Mouse (Mus musculus) liver, embryonic 11.5 days (tissue): ENCODE data around the gene Tbl1xr1. TPM values are rescaled to one million over a fixed set of nuclear protein-coding genes. Genes with fewer than 3 reads are reported as not detected.

Experiments used
- ATAC-seq: fragments of 200-750 bp; cut with Nextera tagmentation; replicated peaks from 2 replicates; pipeline ENCODE4 v1.8.0; 2017; ENCODE audit warnings: moderate number of reproducible peaks, mild to moderate bottlenecking, moderate TSS enrichment, moderate library complexity; ENCODE audit not compliant: low FRiP score
- DNase-seq: peaks from one replicate; pipeline ENCODE4 v3.0.0-alpha.2; 2017; ENCODE audit warnings: low spot score
- H3K27ac ChIP-seq: fragments of 300-500 bp; sonication (generic); 2 replicates; pipeline ENCODE4 v1.5.1; 2014; ENCODE audit warnings: mild to moderate bottlenecking, low read depth, low read length, control low read depth
- H3K27me3 ChIP-seq: fragments of 300-500 bp; sonication (generic); replicated peaks from 2 replicates; pipeline ENCODE4 v1.6.1; 2014; ENCODE audit warnings: low read length, mixed read lengths; ENCODE audit not compliant: control insufficient read depth, insufficient read depth
- H3K36me3 ChIP-seq: fragments of 300-500 bp; sonication (generic); 2 replicates; pipeline ENCODE4 v1.6.1; 2014; ENCODE audit warnings: mild to moderate bottlenecking, low read length, moderate library complexity, mixed read lengths; ENCODE audit not compliant: control insufficient read depth, insufficient read depth
- H3K4me1 ChIP-seq: fragments of 300-500 bp; sonication (generic); replicated peaks from 2 replicates; pipeline ENCODE4 v1.6.1; 2014; ENCODE audit warnings: low read length, mixed read lengths; ENCODE audit not compliant: control insufficient read depth, insufficient read depth
- H3K4me2 ChIP-seq: fragments of 300-500 bp; sonication (generic); 2 replicates; pipeline ENCODE4 v1.6.1; 2014; ENCODE audit warnings: mild to moderate bottlenecking, control low read depth, moderate library complexity
- H3K4me3 ChIP-seq: fragments of 300-500 bp; sonication (generic); 2 replicates; pipeline ENCODE4 v1.5.1; 2014; ENCODE audit warnings: low read depth, low read length, control low read depth
- H3K9ac ChIP-seq: fragments of 300-500 bp; sonication (generic); 2 replicates; pipeline ENCODE4 v1.6.1; 2014; ENCODE audit warnings: low read depth, low read length, control low read depth
- H3K9me3 ChIP-seq: fragments of 300-500 bp; sonication (generic); 2 replicates; pipeline ENCODE4 v1.6.1; 2016; ENCODE audit warnings: low read length, inconsistent platforms, mixed read lengths; ENCODE audit not compliant: control insufficient read depth
- WGBS: fragments of 180-500 bp; shearing (Covaris S2); extraction: QIAGEN DNeasy Blood & Tissue Kit; methylation state at CpG from one replicate; pipeline ENCODE4 v1.1.7; 2014; 5-methylcytosine and 5-hydroxymethylcytosine counted together
- polyA plus RNA-seq: library from polyadenylated mRNA; unstranded; fragments of >200 nt; fragmentation: Nextera tagmentation; extraction: Ambion mirVana; gene quantifications from 2 replicates; pipeline ENCODE4 v1.2.1, GENCODE M21; 2014

The Tbl1xr1 gene
- polyA plus RNA-seq, 1 experiment from 2014 or later = 21.2 TPM

- no peak for ATAC-seq
- no peaks in the 10 kb centered on the region for H3K9me3 ChIP-seq
- no peaks in the 10 kb centered on the region for H3K4me1 ChIP-seq
- H3K27ac ChIP-seq = no peak overlapping the region
- DNase-seq = no peak
- H3K9ac ChIP-seq = no peak overlapping the region
- H3K4me2 ChIP-seq = no peak overlapping the region
- no peak overlapping the region for H3K4me3 ChIP-seq
- WGBS = 95% methylated on average over 3 of the region's 3 CpGs
- no peaks in the 10 kb centered on the region for H3K27me3 ChIP-seq
- H3K36me3 ChIP-seq = no peaks in the 10 kb centered on the region
Observed at GRCm38 (mm10) chr3:22162948-22163347, 86.5 kb downstream of the Tbl1xr1 start.

DNA sequence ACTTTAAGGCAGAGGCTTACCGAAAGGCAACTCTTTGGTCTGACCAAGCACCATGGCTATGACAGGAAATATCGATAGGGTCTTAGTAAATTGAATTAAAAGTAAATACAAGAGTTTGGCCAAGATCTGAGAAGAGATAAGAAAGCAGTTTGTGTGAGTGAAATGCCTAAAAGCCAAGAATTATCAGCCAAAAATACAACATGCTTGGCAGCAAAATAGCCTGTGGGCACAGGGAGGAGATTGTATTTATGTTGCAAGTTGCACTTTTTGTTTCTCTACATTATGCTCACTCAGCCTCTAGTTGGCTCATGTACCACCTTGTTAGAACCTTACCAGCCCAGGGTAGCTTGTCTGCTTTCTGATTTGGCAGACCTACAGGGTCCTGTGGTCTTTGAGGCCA lies 91.4 kb downstream of the Tbl1xr1 start:
- H3K4me2 ChIP-seq = no peak overlapping the region
- H3K27ac ChIP-seq = no peak overlapping the region
- 96% methylated on average over 2 of the region's 2 CpGs for WGBS
- no peaks in the 10 kb centered on the region for H3K9me3 ChIP-seq
- H3K4me3 ChIP-seq = no peak overlapping the region
- no peaks in the 10 kb centered on the region for H3K27me3 ChIP-seq
- H3K9ac ChIP-seq = no peak overlapping the region
- ATAC-seq (no peak), DNase-seq (no peak)
- no peaks in the 10 kb centered on the region for H3K36me3 ChIP-seq
- H3K4me1 ChIP-seq = no peaks in the 10 kb centered on the region

- Histone ChIP-seq H3K4me1 (no peaks in the 10 kb centered on the region), H3K4me2 (no peak overlapping the region), H3K27me3 (no peaks in the 10 kb centered on the region), H3K36me3 (no peaks in the 10 kb centered on the region), H3K9me3 (no peaks in the 10 kb centered on the region), H3K9ac (no peak overlapping the region), H3K27ac (no peak overlapping the region), H3K4me3 (no peak overlapping the region)
- WGBS = 89% methylated on average over 4 of the region's 4 CpGs
- no peak for DNase-seq
- ATAC-seq = no peak
Observed at GRCm38 (mm10) chr3:22168432-22168831, 92.0 kb downstream of the Tbl1xr1 start.

DNA sequence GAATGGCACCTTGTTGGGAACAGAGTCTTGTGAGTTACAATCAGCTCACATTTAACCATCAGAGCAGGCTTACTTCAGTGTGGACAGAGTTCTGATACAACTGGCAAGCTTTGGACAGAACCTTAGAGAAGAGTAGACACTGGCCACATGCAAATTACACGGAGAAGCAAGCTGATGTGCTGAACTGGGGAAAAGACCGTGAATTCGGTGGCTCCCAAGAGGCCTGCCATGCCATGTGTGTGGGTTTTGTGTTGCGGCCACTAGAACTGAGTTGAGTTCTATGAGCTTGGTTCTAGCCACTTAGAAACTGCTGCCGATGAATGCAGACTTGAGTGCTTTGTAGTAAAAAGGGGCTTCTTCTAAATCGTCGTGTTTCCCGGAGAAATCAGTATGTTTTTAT lies 95.1 kb downstream of the Tbl1xr1 start:
- H3K27ac ChIP-seq = no peak overlapping the region

DNA sequence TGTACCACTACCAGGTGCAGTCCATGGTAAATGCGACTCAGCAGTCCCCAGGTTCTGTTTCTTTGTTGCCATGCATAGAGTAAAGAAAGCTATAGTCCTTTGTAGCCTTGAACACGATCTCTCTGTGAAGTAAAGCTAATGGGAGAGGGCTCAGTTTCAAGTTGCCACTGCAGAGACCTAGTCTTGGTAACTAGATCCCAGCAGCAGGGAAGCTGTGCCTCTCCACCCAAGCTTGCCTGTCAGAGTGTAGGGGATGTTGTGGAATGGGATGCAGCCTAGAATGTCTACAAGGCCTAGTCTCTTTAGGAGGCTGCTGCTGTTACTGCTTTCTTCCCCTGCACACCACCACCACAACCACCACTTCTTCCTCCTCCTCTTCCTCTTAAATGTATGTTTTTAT lies 96.0 kb downstream of the Tbl1xr1 start:
- no peaks in the 10 kb centered on the region for H3K9me3 ChIP-seq
- H3K9ac ChIP-seq = no peak overlapping the region
- no peak overlapping the region for H3K4me2 ChIP-seq
- H3K4me3 ChIP-seq = no peak overlapping the region
- no peaks in the 10 kb centered on the region for H3K36me3 ChIP-seq
- ATAC-seq = no peak
- WGBS = 87% methylated on average over 2 of the region's 2 CpGs
- H3K27ac ChIP-seq = no peak overlapping the region
- H3K27me3 ChIP-seq = no peaks in the 10 kb centered on the region
- DNase-seq = no peak
- no peaks in the 10 kb centered on the region for H3K4me1 ChIP-seq

More for the DNA sequence above, 95.1 kb downstream of the Tbl1xr1 start:
- H3K9ac ChIP-seq = no peak overlapping the region
- no peaks in the 10 kb centered on the region for H3K9me3 ChIP-seq
- no peak for DNase-seq
- no peaks in the 10 kb centered on the region for H3K27me3 ChIP-seq
- no peak overlapping the region for H3K4me3 ChIP-seq
- WGBS = 93% methylated on average over 8 of the region's 8 CpGs
- no peak for ATAC-seq
- no peak overlapping the region for H3K4me2 ChIP-seq
- H3K36me3 ChIP-seq = no peaks in the 10 kb centered on the region
- H3K4me1 ChIP-seq = no peaks in the 10 kb centered on the region

DNA sequence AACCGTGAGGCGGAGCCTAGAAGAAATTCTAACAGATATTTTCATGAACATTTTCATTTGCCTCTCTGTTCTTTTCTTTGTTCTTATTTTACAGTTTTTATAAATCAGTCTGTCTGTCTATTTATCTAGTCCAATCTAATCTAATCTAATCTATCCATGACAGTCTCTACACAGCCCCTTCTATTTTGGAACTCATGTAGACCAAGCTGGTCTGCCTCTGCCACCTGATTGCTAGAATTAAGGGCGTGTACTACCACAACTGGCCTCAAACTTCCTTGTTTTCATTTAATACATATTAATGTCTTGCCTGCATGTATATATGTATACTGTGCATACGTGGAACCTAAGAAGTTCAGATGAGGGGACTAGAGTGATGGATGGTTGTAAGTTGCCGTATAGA lies 96.7 kb downstream of the Tbl1xr1 start:
- Histone ChIP-seq H3K4me2 (no peak overlapping the region), H3K27me3 (no peaks in the 10 kb centered on the region), H3K4me1 (no peaks in the 10 kb centered on the region; the same call in 1 of the 2 replicates), H3K4me3 (no peak overlapping the region), H3K9me3 (no peaks in the 10 kb centered on the region), H3K27ac (no peak overlapping the region), H3K9ac (no peak overlapping the region), H3K36me3 (no peaks in the 10 kb centered on the region)
- DNase-seq = no peak
- 88% methylated on average over 5 of the region's 5 CpGs for WGBS
- no peak for ATAC-seq

- no peak overlapping the region for H3K27ac ChIP-seq
- ATAC-seq = no peak
- no peaks in the 10 kb centered on the region for H3K27me3 ChIP-seq
- no peaks in the 10 kb centered on the region for H3K9me3 ChIP-seq
- H3K9ac ChIP-seq = no peak overlapping the region
- H3K4me3 ChIP-seq = no peak overlapping the region
- no peak overlapping the region for H3K4me2 ChIP-seq
- H3K36me3 ChIP-seq = no peaks in the 10 kb centered on the region
- DNase-seq = no peak
- H3K4me1 ChIP-seq = no peaks in the 10 kb centered on the region; the same call in 1 of the 2 replicates
- whole genome bisulfite sequencing = 86% methylated on average over 4 of the region's 4 CpGs
Observed at GRCm38 (mm10) chr3:22174232-22174631, 97.8 kb downstream of the Tbl1xr1 start.

DNA sequence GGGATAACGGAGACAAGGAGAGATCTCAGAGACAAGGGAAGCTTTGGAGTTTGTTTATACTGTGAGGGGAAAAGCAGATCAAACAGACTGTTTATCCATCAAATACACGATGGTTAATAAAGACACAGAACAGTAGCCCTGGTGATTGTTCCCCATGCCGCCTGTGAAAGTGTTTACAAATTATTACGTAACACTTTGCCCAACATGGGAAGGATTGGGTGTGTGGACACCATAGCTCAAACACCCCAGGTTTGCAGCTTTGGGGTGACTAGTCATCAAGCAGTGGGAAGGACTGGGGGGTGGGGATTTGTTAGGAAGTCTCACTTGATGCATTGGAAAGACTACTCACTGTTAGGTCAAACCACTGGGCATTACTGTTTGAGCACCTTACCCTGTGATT lies 103.6 kb downstream of the Tbl1xr1 start:
- no peak overlapping the region for H3K4me3 ChIP-seq
- 68% methylated on average over 4 of the region's 4 CpGs for WGBS
- H3K27me3 ChIP-seq = no peaks in the 10 kb centered on the region
- DNase-seq (no peak), ATAC-seq (no peak)
- H3K36me3 ChIP-seq = no peaks in the 10 kb centered on the region
- H3K9ac ChIP-seq = no peak overlapping the region
- no peaks in the 10 kb centered on the region for H3K9me3 ChIP-seq
- H3K27ac ChIP-seq = no peak overlapping the region
- H3K4me2 ChIP-seq = no peak overlapping the region
- H3K4me1 ChIP-seq = no peaks in the 10 kb centered on the region; the same call in 1 of the 2 replicates

- Histone ChIP-seq H3K4me3 (no peak overlapping the region), H3K4me1 (no peaks in the 10 kb centered on the region; the same call in 1 of the 2 replicates), H3K9ac (no peak overlapping the region), H3K27ac (no peak overlapping the region), H3K4me2 (no peak overlapping the region), H3K36me3 (no peaks in the 10 kb centered on the region), H3K27me3 (no peaks in the 10 kb centered on the region), H3K9me3 (no peaks in the 10 kb centered on the region)
- ATAC-seq (no peak), DNase-seq (no peak)
- 97% methylated on average over 2 of the region's 2 CpGs for WGBS
Observed at GRCm38 (mm10) chr3:22181026-22181425, 104.6 kb downstream of the Tbl1xr1 start.
